Mouse (Mus musculus) right cerebral cortex, postnatal 10 days (tissue): ENCODE data around the gene Daglb.
A peak's percentile ranks its signal among the peaks of the same experiment; 100 is the strongest.

ENCODE experiments used
- DNase-seq, 2 experiments: peaks; one replicate each; pipeline ENCODE4 v3.0.0; 2021; ENCODE audit warnings: low spot score in 2 of 2

The Daglb gene

GRCm38 (mm10) chr5:143464100-143464756 lies at the start of gene Daglb:
Gene Daglb, plus strand, starts transcription at chr5:143464584.
- DNase-seq = peak; percentile 94 to 95

GRCm38 (mm10) chr5:143421484-143421883 lies 42.9 kb upstream of the Daglb start:
- DNase-seq = no peak

GRCm38 (mm10) chr5:143422990-143423389 lies 41.4 kb upstream of the Daglb start:
- DNase-seq = no peak

GRCm38 (mm10) chr5:143423899-143424519 lies 40.4 kb upstream of the Daglb start:
- DNase-seq = no peak

- peak in 1 of 2 experiments; percentile 52 for DNase-seq
Measured at GRCm38 (mm10) chr5:143434421-143434820, 30.0 kb upstream of the Daglb start.

DNA sequence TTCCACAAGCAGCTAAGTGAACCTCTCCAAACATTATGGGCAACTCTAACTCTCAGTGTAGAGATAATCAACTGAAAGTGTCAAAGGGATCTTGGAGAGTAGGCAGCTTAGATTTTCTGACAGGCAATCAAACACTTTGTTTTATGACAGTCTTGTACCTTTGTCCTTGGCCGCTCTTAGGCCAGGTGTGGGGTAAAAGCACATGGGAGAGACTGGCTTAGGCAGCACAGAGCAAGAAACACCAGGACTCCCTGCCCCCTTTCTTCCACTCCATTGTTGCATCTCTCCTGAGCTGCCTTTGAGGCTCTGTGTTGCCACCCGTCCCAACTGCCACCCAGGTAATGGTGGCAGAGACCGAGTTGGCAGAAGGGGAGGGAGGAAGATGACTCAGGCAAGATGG lies 23.1 kb upstream of the Daglb start:
- DNase-seq = no peak

- DNase-seq = no peak
Measured at GRCm38 (mm10) chr5:143441753-143442152, 22.6 kb upstream of the Daglb start.

DNA sequence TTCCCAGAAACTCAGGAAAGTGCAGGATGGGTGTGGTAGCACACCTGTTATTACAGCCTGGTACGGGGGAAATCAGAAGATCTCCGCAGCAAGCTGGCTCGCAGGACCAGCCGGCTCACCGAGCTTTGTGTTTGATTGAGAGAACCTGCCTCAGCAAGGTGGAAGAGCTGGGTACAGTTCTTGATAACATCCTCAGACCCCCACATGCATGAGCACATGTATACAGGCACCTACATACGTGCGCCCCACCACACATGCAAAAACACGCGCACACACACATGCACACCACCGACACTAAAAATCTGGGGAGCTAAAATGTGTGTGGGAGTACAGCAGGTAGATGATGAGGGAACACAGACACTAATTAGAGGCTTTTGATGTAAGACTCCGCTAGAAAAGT lies 713 bp upstream of the Daglb start:
- no peak for DNase-seq

- DNase-seq = no peak
Measured at GRCm38 (mm10) chr5:143464757-143465118, 354 bp downstream of the Daglb start.

DNA sequence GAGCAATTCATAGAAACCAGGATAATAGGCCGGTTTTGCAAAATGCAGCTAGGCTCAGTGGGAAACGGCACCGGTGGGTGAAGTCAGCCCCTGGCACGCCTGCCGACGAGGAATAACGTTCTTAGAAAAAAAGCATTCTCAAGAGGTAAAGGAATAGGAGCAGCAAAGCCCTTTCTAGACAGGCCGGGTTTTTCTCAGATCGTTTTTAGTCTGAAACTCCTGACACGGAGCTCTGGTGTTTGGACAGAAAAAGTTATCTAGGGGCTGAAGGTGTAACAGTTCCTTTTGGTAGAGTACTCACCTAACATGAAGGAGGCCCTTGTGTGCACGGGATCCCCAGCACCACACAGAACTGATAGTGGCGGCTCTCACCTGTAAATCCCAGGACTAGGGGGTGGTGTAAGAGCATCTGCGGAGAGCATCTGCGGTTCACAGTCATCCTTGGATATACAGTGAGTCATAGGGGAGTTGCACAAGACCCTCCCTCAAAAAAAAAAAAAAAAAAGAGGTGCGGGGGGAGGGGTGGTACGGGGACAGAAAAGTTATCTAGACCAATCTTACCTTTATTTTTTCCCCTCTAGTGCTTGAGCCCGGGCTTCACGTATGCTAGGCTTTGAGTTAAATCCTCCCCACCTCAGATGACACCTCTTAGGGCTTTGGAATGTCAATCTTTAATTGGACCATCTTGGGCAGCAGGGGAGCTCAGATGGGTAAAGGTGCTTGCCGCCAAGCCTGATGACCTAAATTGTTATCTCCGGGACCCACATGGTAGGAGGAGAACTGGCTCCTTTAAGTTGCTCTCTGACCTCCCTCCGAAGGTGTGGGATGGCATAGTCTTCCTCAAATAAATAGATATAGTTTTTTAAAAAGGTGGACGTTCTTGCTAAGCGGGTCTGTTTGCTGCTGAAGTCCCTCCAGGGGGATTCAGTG lies 1.0 kb downstream of the Daglb start:
- DNase-seq = no peak

GRCm38 (mm10) chr5:143466891-143467669 lies 2.7 kb downstream of the Daglb start:
- DNase-seq = no peak

- DNase-seq = no peak
Measured at GRCm38 (mm10) chr5:143467931-143468330, 3.5 kb downstream of the Daglb start.

DNA sequence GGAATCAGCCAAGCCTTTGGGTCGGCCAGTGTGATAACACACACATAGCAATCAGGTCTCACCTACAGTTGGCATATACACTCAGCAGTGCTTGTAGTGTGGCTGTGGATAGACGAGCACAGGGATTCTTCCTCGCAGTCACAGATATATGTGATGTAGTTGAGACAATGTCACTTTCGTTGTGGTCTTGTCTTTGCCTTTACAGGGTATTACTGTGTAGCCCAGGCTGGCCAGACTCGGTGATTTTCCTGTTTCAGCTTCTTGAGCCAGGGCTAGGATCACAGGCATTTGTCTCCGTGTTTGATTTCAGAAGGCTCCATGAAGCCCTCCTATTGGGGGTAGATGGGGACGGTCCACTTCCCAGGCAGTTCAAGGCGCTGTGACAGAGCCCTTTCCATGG lies 5.2 kb downstream of the Daglb start:
- DNase-seq = no peak

- peak; percentile 66 to 76 for DNase-seq
Measured at GRCm38 (mm10) chr5:143470421-143471164, 6.2 kb downstream of the Daglb start.

- no peak for DNase-seq
Measured at GRCm38 (mm10) chr5:143471165-143471546, 6.8 kb downstream of the Daglb start.

GRCm38 (mm10) chr5:143471953-143472618 lies 7.7 kb downstream of the Daglb start:
- peak; percentile 59 to 64 for DNase-seq

DNA sequence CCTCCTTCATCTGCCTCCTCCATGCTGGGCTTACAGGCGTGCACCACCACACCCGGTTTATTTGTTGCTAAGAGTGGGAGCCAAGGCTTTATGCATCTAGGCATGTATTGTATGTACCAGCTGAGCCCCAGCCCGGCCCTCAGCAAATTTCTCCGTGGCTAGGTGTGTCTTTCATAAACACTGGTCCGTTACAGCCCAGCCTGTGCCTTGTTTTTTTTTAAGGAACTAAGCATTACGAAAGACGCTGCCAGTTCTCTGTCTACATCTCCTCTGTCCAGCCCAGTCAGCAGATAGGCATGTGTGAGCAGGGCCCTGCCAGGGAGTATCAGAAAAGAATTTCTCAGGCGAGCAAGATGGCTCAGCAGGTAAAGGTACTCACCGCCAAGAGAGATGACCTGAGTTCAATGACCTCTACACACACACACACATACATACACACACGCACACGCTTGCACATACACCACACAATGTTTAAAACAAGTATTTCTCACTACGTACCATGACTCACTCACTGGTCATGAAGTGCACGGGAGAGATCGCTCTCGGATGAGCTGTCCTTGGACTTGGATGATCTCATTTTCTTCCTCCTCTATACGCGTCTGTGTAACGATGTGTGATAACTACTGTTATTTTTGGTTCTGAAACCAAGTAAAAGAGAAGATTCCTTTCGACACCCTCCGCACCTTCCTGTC lies 10.9 kb downstream of the Daglb start:
- peak in 1 of 2 experiments; percentile 16 for DNase-seq

- peak in 1 of 2 experiments; percentile 19 for DNase-seq
Measured at GRCm38 (mm10) chr5:143476013-143476412, 11.6 kb downstream of the Daglb start.

- DNase-seq = no peak
Measured at GRCm38 (mm10) chr5:143477901-143478300, 13.5 kb downstream of the Daglb start.

DNA sequence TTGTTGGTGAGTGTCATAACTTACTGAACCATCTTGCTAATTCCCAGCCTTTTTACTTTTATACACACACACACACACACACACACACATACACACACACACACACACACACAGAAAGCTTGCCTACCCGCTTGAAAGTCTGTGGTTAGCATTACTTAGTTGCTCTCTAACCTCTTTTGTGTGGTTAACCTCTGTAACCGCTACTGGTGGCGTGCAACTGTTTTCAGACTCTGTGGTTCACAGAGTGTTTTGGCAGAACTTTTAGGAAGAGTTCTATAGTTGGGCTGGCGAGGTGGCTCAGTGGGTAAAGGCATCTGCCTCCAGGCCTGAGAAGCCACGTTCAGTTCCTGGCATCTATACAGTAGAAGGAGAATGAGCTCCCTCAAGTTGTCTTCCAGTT lies 20.6 kb downstream of the Daglb start:
- no peak for DNase-seq
